Mouse (Mus musculus): ENCODE measurements around the gene Ntn5. TPM values are rescaled to one million over a fixed set of nuclear protein-coding genes. Genes with fewer than 3 reads are reported as not detected.

The Ntn5 gene
- polyA plus RNA-seq, 1 experiment from 2014 or later, result not detected

GRCm38 (mm10) chr7:45685811-45686210, 2.0 kb downstream of the Ntn5 start:
- H3K4me3 ChIP-seq, result no peak overlapping the region
- peaks cover 6% of the 10 kb centered on the region for H3K27me3 ChIP-seq
- peaks cover 39% of the 10 kb centered on the region for H3K4me1 ChIP-seq (replicated peaks)
- H3K9ac ChIP-seq, result no peak overlapping the region
- ATAC-seq (replicated peaks; ENCODE audit: insufficient number of reproducible peaks, insufficient read depth, low FRiP score, low read depth), result no peak
- no peak overlapping the region for H3K4me2 ChIP-seq
- H3K9me3 ChIP-seq (replicated peaks), result no peaks in the 10 kb centered on the region
- WGBS, result 50% methylated on average over 10 of the region's 10 CpGs
- H3K36me3 ChIP-seq, result no peaks in the 10 kb centered on the region
- no peak overlapping the region for H3K27ac ChIP-seq

- WGBS, result 74% methylated on average over 3 of the region's 3 CpGs
- ATAC-seq (replicated peaks; ENCODE audit: insufficient number of reproducible peaks, insufficient read depth, low FRiP score, low read depth), result no peak
- peaks cover 6% of the 10 kb centered on the region for H3K27me3 ChIP-seq
- H3K9ac ChIP-seq, result no peak overlapping the region
- no peak overlapping the region for H3K4me3 ChIP-seq
- H3K9me3 ChIP-seq (replicated peaks), result no peaks in the 10 kb centered on the region
- H3K4me2 ChIP-seq, result no peak overlapping the region
- no peak overlapping the region for H3K27ac ChIP-seq
- H3K36me3 ChIP-seq, result no peaks in the 10 kb centered on the region
- peaks cover 29% of the 10 kb centered on the region for H3K4me1 ChIP-seq (replicated peaks)
Measured at GRCm38 (mm10) chr7:45686841-45687240, 3.0 kb downstream of the Ntn5 start.

GRCm38 (mm10) chr7:45689099-45689498, 5.3 kb downstream of the Ntn5 start:
- H3K27ac ChIP-seq, result no peak overlapping the region
- ATAC-seq (replicated peaks; ENCODE audit: insufficient number of reproducible peaks, insufficient read depth, low FRiP score, low read depth), result no peak
- H3K4me1 ChIP-seq (replicated peaks), result peaks cover 17% of the 10 kb centered on the region
- no peak overlapping the region; the same call in 1 of the 2 replicates for H3K9ac ChIP-seq
- peaks cover 6% of the 10 kb centered on the region; the same call in 1 of the 2 replicates for H3K27me3 ChIP-seq
- no peak overlapping the region for H3K4me3 ChIP-seq
- no peaks in the 10 kb centered on the region for H3K9me3 ChIP-seq (replicated peaks)
- no peaks in the 10 kb centered on the region for H3K36me3 ChIP-seq
- WGBS, result 60% methylated on average over 6 of the region's 6 CpGs
- H3K4me2 ChIP-seq, result no peak overlapping the region

GRCm38 (mm10) chr7:45689800-45690199, 6.0 kb downstream of the Ntn5 start:
- Histone ChIP-seq H3K36me3 (no peaks in the 10 kb centered on the region), H3K9me3 (replicated peaks) (no peaks in the 10 kb centered on the region), H3K27ac (peak overlapping the region; percentile 64), H3K9ac (no peak overlapping the region), H3K4me1 (replicated peaks) (peaks cover 17% of the 10 kb centered on the region), H3K4me2 (no peak overlapping the region), H3K27me3 (peaks cover 4% of the 10 kb centered on the region; the same call in 1 of the 2 replicates), H3K4me3 (no peak overlapping the region)
- no peak for ATAC-seq (replicated peaks; ENCODE audit: insufficient number of reproducible peaks, insufficient read depth, low FRiP score, low read depth)
- 20% methylated on average over 11 of the region's 11 CpGs for WGBS

- WGBS, result 63% methylated on average over 2 of the region's 2 CpGs
Measured at GRCm38 (mm10) chr7:45692364-45692763, 8.5 kb downstream of the Ntn5 start.

GRCm38 (mm10) chr7:45693921-45694591, 10.2 kb downstream of the Ntn5 start, which contains the start of gene Sec1:
Gene Sec1, minus strand, starts transcription at chr7:45694402.
- Histone ChIP-seq H3K4me3 (no peak within 1 kb of the TSS), H3K9me3 (replicated peaks) (no peaks in the 10 kb centered on the region), H3K27ac (no peak within 1 kb of the TSS), H3K27me3 (peaks cover 11% of the 10 kb centered on the region), H3K36me3 (no peaks in the 10 kb centered on the region), H3K4me1 (replicated peaks) (peaks cover 14% of the 10 kb centered on the region), H3K4me2 (no peak within 1 kb of the TSS), H3K9ac (no peak within 1 kb of the TSS)
- 85% methylated on average over 50 of the region's 50 CpGs for WGBS
- no peak for ATAC-seq (replicated peaks; ENCODE audit: insufficient number of reproducible peaks, insufficient read depth, low FRiP score, low read depth)

More at GRCm38 (mm10) chr7:45692364-45692763, 8.5 kb downstream of the Ntn5 start:
- H3K4me3 ChIP-seq, result no peak overlapping the region
- H3K4me2 ChIP-seq, result no peak overlapping the region
- peaks cover 17% of the 10 kb centered on the region for H3K4me1 ChIP-seq (replicated peaks)
- no peak overlapping the region for H3K27ac ChIP-seq
- no peaks in the 10 kb centered on the region; the same call in 1 of the 2 replicates for H3K27me3 ChIP-seq
- H3K9me3 ChIP-seq (replicated peaks), result no peaks in the 10 kb centered on the region
- no peak overlapping the region for H3K9ac ChIP-seq
- no peaks in the 10 kb centered on the region for H3K36me3 ChIP-seq
- no peak for ATAC-seq (replicated peaks; ENCODE audit: insufficient number of reproducible peaks, insufficient read depth, low FRiP score, low read depth)

GRCm38 (mm10) chr7:45695098-45695497, 11.3 kb downstream of the Ntn5 start:
- ATAC-seq (replicated peaks; ENCODE audit: insufficient number of reproducible peaks, insufficient read depth, low FRiP score, low read depth), result no peak
- H3K4me3 ChIP-seq, result no peak overlapping the region
- H3K27ac ChIP-seq, result no peak overlapping the region
- no peaks in the 10 kb centered on the region for H3K9me3 ChIP-seq (replicated peaks)
- H3K9ac ChIP-seq, result no peak overlapping the region
- H3K27me3 ChIP-seq, result peaks cover 22% of the 10 kb centered on the region
- 36% methylated on average over 6 of the region's 6 CpGs for WGBS
- peaks cover 12% of the 10 kb centered on the region for H3K4me1 ChIP-seq (replicated peaks)
- no peak overlapping the region for H3K4me2 ChIP-seq
- H3K36me3 ChIP-seq, result no peaks in the 10 kb centered on the region

- Histone ChIP-seq H3K4me2 (no peak overlapping the region), H3K36me3 (no peaks in the 10 kb centered on the region), H3K9ac (no peak overlapping the region), H3K27me3 (peaks cover 31% of the 10 kb centered on the region), H3K9me3 (replicated peaks) (no peaks in the 10 kb centered on the region), H3K27ac (no peak overlapping the region), H3K4me3 (no peak overlapping the region), H3K4me1 (replicated peaks) (peaks cover 21% of the 10 kb centered on the region)
- WGBS, result 76% methylated on average over 7 of the region's 7 CpGs
- no peak for ATAC-seq (replicated peaks; ENCODE audit: insufficient number of reproducible peaks, insufficient read depth, low FRiP score, low read depth)
Measured at GRCm38 (mm10) chr7:45697894-45698293, 14.1 kb downstream of the Ntn5 start.

GRCm38 (mm10) chr7:45699523-45700141, 15.8 kb downstream of the Ntn5 start, which contains the start of gene Car11:
Gene Car11, plus strand, starts transcription at chr7:45699843.
- Histone ChIP-seq H3K4me3 (peak within 1 kb of the TSS; percentile 48), H3K36me3 (no peaks in the 10 kb centered on the region), H3K9ac (peak within 1 kb of the TSS; percentile 57), H3K4me2 (peak within 1 kb of the TSS; percentile 83), H3K27me3 (peaks cover 31% of the 10 kb centered on the region), H3K9me3 (replicated peaks) (no peaks in the 10 kb centered on the region), H3K27ac (no peak within 1 kb of the TSS), H3K4me1 (replicated peaks) (peaks cover 33% of the 10 kb centered on the region)
- 3% methylated on average over 36 of the region's 36 CpGs for WGBS
- ATAC-seq (replicated peaks; ENCODE audit: insufficient number of reproducible peaks, insufficient read depth, low FRiP score, low read depth), result no peak

GRCm38 (mm10) chr7:45700301-45701015, 16.6 kb downstream of the Ntn5 start:
- Histone ChIP-seq H3K27me3 (peaks cover 31% of the 10 kb centered on the region), H3K9ac (peak overlapping the region; percentile 57), H3K4me2 (peak overlapping the region; percentile 83), H3K27ac (no peak overlapping the region), H3K36me3 (no peaks in the 10 kb centered on the region), H3K4me3 (peak overlapping the region; percentile 48), H3K9me3 (replicated peaks) (no peaks in the 10 kb centered on the region), H3K4me1 (replicated peaks) (peaks cover 36% of the 10 kb centered on the region)
- ATAC-seq (replicated peaks; ENCODE audit: insufficient number of reproducible peaks, insufficient read depth, low FRiP score, low read depth), result no peak
- 2% methylated on average over 20 of the region's 20 CpGs for WGBS

- no peaks in the 10 kb centered on the region for H3K36me3 ChIP-seq
- peak overlapping the region; percentile 67 for H3K27ac ChIP-seq
- no peaks in the 10 kb centered on the region for H3K9me3 ChIP-seq (replicated peaks)
- peak overlapping the region; percentile 83 for H3K4me2 ChIP-seq
- no peak for ATAC-seq (replicated peaks; ENCODE audit: insufficient number of reproducible peaks, insufficient read depth, low FRiP score, low read depth)
- 32% methylated on average over 11 of the region's 11 CpGs for WGBS
- peaks cover 31% of the 10 kb centered on the region for H3K27me3 ChIP-seq
- H3K9ac ChIP-seq, result peak overlapping the region; percentile 45
- peak overlapping the region; percentile 48 for H3K4me3 ChIP-seq
- H3K4me1 ChIP-seq (replicated peaks), result peaks cover 42% of the 10 kb centered on the region
Measured at GRCm38 (mm10) chr7:45701072-45701471, 17.2 kb downstream of the Ntn5 start.

All from heart, embryonic 15.5 days (tissue).